Mouse (Mus musculus) embryonic fibroblast, embryonic 13.5 days (primary cell): ENCODE measurements at regions not wholly inside any gene's neighbourhood (a gene's known extent, or its start where the extent isn't known, plus 50 kb on each side); places are given as distances from the start of the nearest gene placed in this dataset.

Experiments
- CTCF ChIP-seq: IDR thresholded peaks from 2 replicates; pipeline ENCODE4 v1.5.1; 2011; ENCODE audit warnings: mild to moderate bottlenecking, control low read depth, low read length, moderate library complexity, borderline replicate concordance; ENCODE audit not compliant: insufficient read depth
- POLR2A ChIP-seq: IDR thresholded peaks from 2 replicates; pipeline ENCODE4 v1.6.1; 2011; ENCODE audit warnings: low read depth, mild to moderate bottlenecking, control low read depth, low read length, moderate library complexity

- TF ChIP-seq CTCF, result no peak
- TF ChIP-seq POLR2A, result no peak
Measured at GRCm38 (mm10) chr9:74528550-74528949, 333.2 kb upstream of the Onecut1 start.
